Mouse (Mus musculus) kidney, embryonic 16.5 days (tissue): ENCODE measurements around the gene Gimap9. TPM values are rescaled to one million over a fixed set of nuclear protein-coding genes. Genes with fewer than 3 reads are reported as not detected.
A peak's percentile ranks its signal among the peaks of the same experiment; 100 is the strongest.

Source experiments
- ATAC-seq: fragments of 200-750 bp; cut with Nextera tagmentation; 2 replicates; pipeline ENCODE4 v1.8.0; 2017; ENCODE audit warnings: moderate TSS enrichment; ENCODE audit not compliant: low FRiP score, low TSS enrichment
- H3K27ac ChIP-seq: fragments of 300-500 bp; sonication (generic); 2 replicates; pipeline ENCODE4 v1.5.1; 2014; ENCODE audit warnings: low read length
- H3K27me3 ChIP-seq: fragments of 300-500 bp; sonication (generic); 2 replicates; pipeline ENCODE4 v1.6.1; 2014; ENCODE audit warnings: low read length, control low read depth, mixed read lengths; ENCODE audit not compliant: insufficient read depth
- H3K36me3 ChIP-seq: fragments of 300-500 bp; sonication (generic); 2 replicates; pipeline ENCODE4 v1.6.1; 2014; ENCODE audit warnings: low read length, control low read depth, mixed read lengths; ENCODE audit not compliant: insufficient read depth
- H3K4me1 ChIP-seq: fragments of 300-500 bp; sonication (generic); 2 replicates; pipeline ENCODE4 v1.6.1; 2014; ENCODE audit warnings: low read length, control low read depth, mixed read lengths; ENCODE audit not compliant: insufficient read depth
- H3K4me2 ChIP-seq: fragments of 300-500 bp; sonication (generic); replicated peaks from 2 replicates; pipeline ENCODE4 v1.6.1; 2014; ENCODE audit warnings: low read depth, low read length
- H3K4me3 ChIP-seq: fragments of 300-500 bp; sonication (generic); 2 replicates; pipeline ENCODE4 v1.5.1; 2014; ENCODE audit warnings: mild to moderate bottlenecking, low read length
- H3K9ac ChIP-seq: fragments of 300-500 bp; sonication (generic); replicated peaks from 2 replicates; pipeline ENCODE4 v1.6.1; 2014; ENCODE audit warnings: low read length
- H3K9me3 ChIP-seq: fragments of 300-500 bp; sonication (generic); 2 replicates; pipeline ENCODE4 v1.6.1; 2016; ENCODE audit warnings: low read length, control low read depth
- WGBS: fragments of 180-500 bp; shearing (Covaris S2); extraction: QIAGEN DNeasy Blood & Tissue Kit; methylation state at CpG from one replicate; pipeline ENCODE4 v1.1.7; 2014; 5-methylcytosine and 5-hydroxymethylcytosine counted together
- polyA plus RNA-seq: library from polyadenylated mRNA; unstranded; fragments of >200 nt; fragmentation: Nextera tagmentation; extraction: Ambion mirVana; gene quantifications from 2 replicates; pipeline ENCODE4 v1.2.1, GENCODE M21; 2015

Gimap9 gene
- polyA plus RNA-seq, 1 experiment from 2014 or later: 14.8 TPM

- Histone ChIP-seq H3K4me2 (no peak overlapping the region), H3K9me3 (no peaks in the 10 kb centered on the region), H3K4me3 (no peak overlapping the region), H3K36me3 (no peaks in the 10 kb centered on the region), H3K27me3 (no peaks in the 10 kb centered on the region), H3K27ac (no peak overlapping the region), H3K4me1 (no peaks in the 10 kb centered on the region), H3K9ac (no peak overlapping the region)
- no peak for ATAC-seq
- 83% methylated on average over 9 of the region's 9 CpGs for WGBS
Observed at GRCm38 (mm10) chr6:48650041-48650440, 25.9 kb upstream of the Gimap9 start.

- Histone ChIP-seq H3K27me3 (no peaks in the 10 kb centered on the region), H3K9ac (no peak overlapping the region), H3K27ac (no peak overlapping the region), H3K4me2 (no peak overlapping the region), H3K4me1 (no peaks in the 10 kb centered on the region), H3K9me3 (no peaks in the 10 kb centered on the region), H3K36me3 (no peaks in the 10 kb centered on the region), H3K4me3 (no peak overlapping the region)
- 47% methylated on average over 5 of the region's 5 CpGs for WGBS
- no peak for ATAC-seq
Observed at GRCm38 (mm10) chr6:48658721-48659120, 17.2 kb upstream of the Gimap9 start.

- WGBS: 77% methylated on average over 4 of the region's 4 CpGs
- Histone ChIP-seq H3K4me1 (no peaks in the 10 kb centered on the region), H3K9me3 (no peaks in the 10 kb centered on the region), H3K27me3 (no peaks in the 10 kb centered on the region), H3K27ac (no peak overlapping the region), H3K9ac (no peak overlapping the region), H3K4me3 (no peak overlapping the region), H3K36me3 (no peaks in the 10 kb centered on the region), H3K4me2 (no peak overlapping the region)
- ATAC-seq: no peak
Observed at GRCm38 (mm10) chr6:48664750-48665149, 11.2 kb upstream of the Gimap9 start.

- Histone ChIP-seq H3K27me3 (no peaks in the 10 kb centered on the region), H3K4me2 (no peak overlapping the region), H3K4me1 (no peaks in the 10 kb centered on the region), H3K9ac (no peak overlapping the region), H3K27ac (peak overlapping the region; percentile 70), H3K4me3 (no peak overlapping the region), H3K9me3 (no peaks in the 10 kb centered on the region), H3K36me3 (no peaks in the 10 kb centered on the region)
- no peak for ATAC-seq
- WGBS: 97% methylated on average over 9 of the region's 9 CpGs
Observed at GRCm38 (mm10) chr6:48665471-48665870, 10.5 kb upstream of the Gimap9 start.

GRCm38 (mm10) chr6:48666159-48666586 is 9.8 kb upstream of the Gimap9 start:
- peak; percentile 67; the same call in 1 of the 2 replicates for ATAC-seq
- H3K27me3 ChIP-seq: no peaks in the 10 kb centered on the region
- H3K27ac ChIP-seq: peak overlapping the region; percentile 70
- no peaks in the 10 kb centered on the region for H3K4me1 ChIP-seq
- WGBS: 33% methylated on average over 7 of the region's 7 CpGs
- H3K9me3 ChIP-seq: no peaks in the 10 kb centered on the region
- no peaks in the 10 kb centered on the region for H3K36me3 ChIP-seq
- no peak overlapping the region for H3K4me2 ChIP-seq
- no peak overlapping the region for H3K9ac ChIP-seq
- no peak overlapping the region for H3K4me3 ChIP-seq

GRCm38 (mm10) chr6:48668022-48668421 is 7.9 kb upstream of the Gimap9 start:
- Histone ChIP-seq H3K9me3 (no peaks in the 10 kb centered on the region), H3K4me2 (no peak overlapping the region), H3K36me3 (no peaks in the 10 kb centered on the region), H3K27ac (no peak overlapping the region), H3K27me3 (no peaks in the 10 kb centered on the region), H3K4me1 (no peaks in the 10 kb centered on the region), H3K9ac (no peak overlapping the region), H3K4me3 (no peak overlapping the region)
- no peak for ATAC-seq

- Histone ChIP-seq H3K4me1 (no peaks in the 10 kb centered on the region), H3K9ac (no peak overlapping the region), H3K9me3 (no peaks in the 10 kb centered on the region), H3K27me3 (no peaks in the 10 kb centered on the region), H3K4me3 (no peak overlapping the region), H3K36me3 (no peaks in the 10 kb centered on the region), H3K27ac (no peak overlapping the region), H3K4me2 (no peak overlapping the region)
- ATAC-seq: no peak
- WGBS: 79% methylated on average over 2 of the region's 2 CpGs
Observed at GRCm38 (mm10) chr6:48669446-48669969, 6.4 kb upstream of the Gimap9 start.

- Histone ChIP-seq H3K27me3 (no peaks in the 10 kb centered on the region), H3K27ac (no peak overlapping the region), H3K4me3 (no peak overlapping the region), H3K9me3 (no peaks in the 10 kb centered on the region), H3K9ac (no peak overlapping the region), H3K4me2 (no peak overlapping the region), H3K4me1 (no peaks in the 10 kb centered on the region; the same call in 1 of the 2 replicates), H3K36me3 (0 out of 2 replicates have a peak, but pooled peaks cover 5% of the 10 kb centered on the region)
- no peak for ATAC-seq
- 95% methylated on average over 9 of the region's 9 CpGs for WGBS
Observed at GRCm38 (mm10) chr6:48674291-48675058, 1.5 kb upstream of the Gimap9 start.

GRCm38 (mm10) chr6:48675400-48675930 is 464 bp upstream of the Gimap9 start:
- Histone ChIP-seq H3K36me3 (0 out of 2 replicates have a peak, but pooled peaks cover 5% of the 10 kb centered on the region), H3K9ac (peak overlapping the region; percentile 13; the same call in 1 of the 2 replicates), H3K27ac (peak overlapping the region; percentile 6; the same call in 1 of the 2 replicates), H3K4me3 (peak overlapping the region; percentile 34), H3K4me1 (no peaks in the 10 kb centered on the region; the same call in 1 of the 2 replicates), H3K4me2 (peak overlapping the region; percentile 45), H3K9me3 (no peaks in the 10 kb centered on the region), H3K27me3 (no peaks in the 10 kb centered on the region)
- 52% methylated on average over 10 of the region's 10 CpGs for WGBS
- ATAC-seq: 0 out of 2 replicates have a peak, but pooled peaks have one; percentile 9
